35 mouse cellular contexts compared by ENCODE assay signal in genomic region chr11:96799511-96799910, GRCm38 (mm10). TPM values are rescaled to one million over a fixed set of nuclear protein-coding genes. Genes with fewer than 3 reads are reported as not detected.
"Had no signal": no experiment of that assay in that cellular context is flagged by ENCODE, and none has a peak within 500 bp of the region (broad histone marks: within the 10 kb centered on the region; RNA-seq: fewer than 3 reads in every experiment).

No protein-coding gene starts in this region.

- ATAC-seq: hindbrain, embryonic 16.5 days; hindbrain, postnatal 0 days; inflammation-experienced regulatory T-cells, adult 6 months; intestine, embryonic 15.5 days; intestine, embryonic 16.5 days; intestine, postnatal 0 days had no signal

- H3K27ac ChIP-seq: heart, embryonic 13.5 days; heart, embryonic 15.5 days; hindbrain, embryonic 10.5 days; hindbrain, embryonic 12.5 days; hindbrain, embryonic 13.5 days; hindbrain, embryonic 14.5 days; hindbrain, embryonic 15.5 days; hindbrain, postnatal 0 days; intestine, embryonic 15.5 days; kidney, embryonic 15.5 days; kidney, postnatal 0 days; layer of hippocampus, adult 2 months; left cerebral cortex, adult 2 months had no signal

- DNase-seq: heart, postnatal 10 days; heart, postnatal 14 days; heart, postnatal 36 days; heart, postnatal 4 days; kidney, adult 11 months; kidney, adult 18-20 months; kidney, adult 2 months; kidney, adult 8-10 months; kidney, adult 9 months; kidney, postnatal 10 days; kidney, postnatal 14 days; kidney, postnatal 25 days; kidney, postnatal 36 days; kidney, postnatal 4 days; layer of hippocampus, adult 9-11 months; layer of hippocampus, postnatal 36 days had no signal

- H3K9ac ChIP-seq: heart, embryonic 12.5 days; heart, embryonic 13.5 days; heart, embryonic 15.5 days; hindbrain, embryonic 12.5 days; hindbrain, embryonic 13.5 days; hindbrain, embryonic 14.5 days; hindbrain, embryonic 15.5 days; intestine, embryonic 15.5 days; kidney, embryonic 15.5 days had no signal

- H3K4me1 ChIP-seq: heart, embryonic 12.5 days; hindbrain, embryonic 10.5 days; hindbrain, embryonic 12.5 days; hindbrain, embryonic 13.5 days; intestine, embryonic 15.5 days; kidney, embryonic 15.5 days had no signal

- H3K27me3 ChIP-seq: heart, embryonic 12.5 days; heart, embryonic 13.5 days; heart, embryonic 15.5 days; hindbrain, embryonic 12.5 days; hindbrain, embryonic 13.5 days; hindbrain, embryonic 15.5 days; intestine, embryonic 15.5 days; kidney, embryonic 15.5 days had no signal

- H3K9me3 ChIP-seq: heart, embryonic 12.5 days; heart, embryonic 13.5 days; heart, embryonic 15.5 days; hindbrain, embryonic 10.5 days; hindbrain, embryonic 12.5 days; hindbrain, embryonic 13.5 days; hindbrain, embryonic 15.5 days; intestine, embryonic 15.5 days; kidney, embryonic 15.5 days had no signal

- H3K4me2 ChIP-seq: heart, embryonic 11.5 days; heart, embryonic 12.5 days; heart, embryonic 13.5 days; heart, embryonic 15.5 days; hindbrain, embryonic 12.5 days; hindbrain, embryonic 13.5 days; hindbrain, embryonic 14.5 days; hindbrain, embryonic 15.5 days; intestine, embryonic 15.5 days; kidney, embryonic 15.5 days had no signal

- H3K4me3 ChIP-seq: heart, embryonic 12.5 days; heart, embryonic 13.5 days; heart, embryonic 15.5 days; hindbrain, embryonic 10.5 days; hindbrain, embryonic 12.5 days; hindbrain, embryonic 13.5 days; hindbrain, embryonic 15.5 days; intestine, embryonic 15.5 days; kidney, embryonic 15.5 days; layer of hippocampus, adult 2 months; left cerebral cortex, adult 2 months had no signal

RNA-seq across cellular contexts. Expression of gene Copz2, which starts 50.2 kb away (rescaled TPM):
- polyA plus RNA-seq: inflammation-experienced regulatory T-cells, adult 6 months had no signal
